Mouse (Mus musculus) bone marrow, adult 2 months (tissue): ENCODE results near the gene Hist1h3h.

Experiments used
- CTCF ChIP-seq: fragments of 200-500 bp; IDR thresholded peaks from 2 replicates; pipeline ENCODE4 v1.5.1; 2011; ENCODE audit warnings: low read length, control low read depth; ENCODE audit not compliant: control insufficient read depth, insufficient read depth
- POLR2A ChIP-seq: fragments of 200-500 bp; IDR thresholded peaks from 2 replicates; pipeline ENCODE4 v1.6.1; 2011; ENCODE audit warnings: low read depth, mild to moderate bottlenecking, control low read depth, low read length, borderline replicate concordance; ENCODE audit not compliant: control insufficient read depth

DNA sequence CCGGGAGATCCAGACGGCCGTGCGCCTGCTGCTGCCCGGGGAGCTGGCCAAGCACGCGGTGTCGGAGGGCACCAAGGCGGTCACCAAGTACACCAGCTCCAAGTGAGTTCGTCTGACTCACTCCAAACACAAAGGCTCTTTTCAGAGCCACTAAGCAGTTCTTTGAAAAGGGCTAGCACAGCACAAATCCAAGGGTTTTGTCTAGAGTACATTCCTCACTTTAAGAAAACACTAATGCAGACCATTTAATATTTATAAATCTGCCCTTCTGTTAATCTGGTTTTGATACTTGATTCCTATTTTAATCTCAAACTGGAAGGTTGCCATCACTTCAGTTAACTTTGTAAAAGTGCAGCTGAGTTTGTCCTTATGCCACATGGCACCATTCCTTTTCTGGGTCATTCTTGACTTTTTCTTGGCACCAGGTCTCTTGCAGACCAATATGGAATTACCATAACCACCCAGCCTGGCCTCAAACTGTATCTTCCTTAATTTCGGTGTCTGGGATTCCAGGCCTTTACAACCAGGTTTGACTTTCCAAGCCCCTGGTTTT is 5.0 kb downstream of the Hist1h3h start:
- no peak for TF ChIP-seq POLR2A
- TF ChIP-seq CTCF = no peak
